Mouse (Mus musculus) lung, postnatal 0 days (tissue): Measurements from ENCODE around the gene Gaa. TPM values are rescaled to one million over a fixed set of nuclear protein-coding genes. Genes with fewer than 3 reads are reported as not detected.
A peak's percentile ranks its signal among the peaks of the same experiment; 100 is the strongest.
"Not testable (repeated sequence)": the region's sequence is repeated elsewhere in the genome, so short reads cannot be mapped to it uniquely, and the experiment has no call there.

Experiments
- ATAC-seq: fragments of 200-750 bp; cut with Nextera tagmentation; 2 replicates; pipeline ENCODE4 v1.8.0; 2017; ENCODE audit warnings: moderate library complexity
- DNase-seq: peaks from one replicate; pipeline ENCODE4 v3.0.0-alpha.2; 2016; ENCODE audit warnings: low spot score
- H3K27ac ChIP-seq: fragments of 300-500 bp; sonication (generic); 2 replicates; pipeline ENCODE4 v1.5.1; 2014; ENCODE audit warnings: antibody characterized with exemption, mild to moderate bottlenecking, low read length, mixed read lengths
- H3K27me3 ChIP-seq: fragments of 300-500 bp; sonication (generic); replicated peaks from 2 replicates; pipeline ENCODE4 v1.6.1; 2014; ENCODE audit warnings: low read length, mixed read lengths; ENCODE audit not compliant: insufficient read depth
- H3K36me3 ChIP-seq: fragments of 300-500 bp; sonication (generic); 2 replicates; pipeline ENCODE4 v1.6.1; 2014; ENCODE audit warnings: low read length, mixed read lengths; ENCODE audit not compliant: insufficient read depth
- H3K4me1 ChIP-seq: fragments of 300-500 bp; sonication (generic); 2 replicates; pipeline ENCODE4 v1.6.1; 2014; ENCODE audit warnings: antibody characterized with exemption, low read depth, low read length, mixed read lengths; ENCODE audit not compliant: insufficient read depth
- H3K4me2 ChIP-seq: fragments of 300-500 bp; sonication (generic); replicated peaks from 2 replicates; pipeline ENCODE4 v1.6.1; 2014; ENCODE audit warnings: low read depth, mild to moderate bottlenecking, low read length, moderate library complexity, mixed read lengths
- H3K4me3 ChIP-seq: fragments of 300-500 bp; sonication (generic); 2 replicates; pipeline ENCODE4 v1.5.1; 2014; ENCODE audit warnings: low read depth, low read length
- H3K9ac ChIP-seq: fragments of 300-500 bp; sonication (generic); replicated peaks from 2 replicates; pipeline ENCODE4 v1.6.1; 2014; ENCODE audit warnings: low read depth, mild to moderate bottlenecking
- H3K9me3 ChIP-seq: fragments of 300-500 bp; sonication (generic); 2 replicates; pipeline ENCODE4 v1.6.1; 2016; ENCODE audit warnings: low read length, mixed read lengths
- CTCF ChIP-seq: IDR thresholded peaks from 2 replicates; pipeline ENCODE4 v1.5.1; 2016; ENCODE audit warnings: antibody characterized with exemption, mild to moderate bottlenecking
- EP300 ChIP-seq: IDR thresholded peaks from 2 replicates; pipeline ENCODE4 v1.6.1; 2016; ENCODE audit warnings: antibody characterized with exemption, mild to moderate bottlenecking, control low read depth
- WGBS: fragments of 180-500 bp; shearing (Covaris S2); extraction: QIAGEN DNeasy Blood & Tissue Kit; methylation state at CpG from one replicate; pipeline ENCODE4 v1.1.7; 2014; 5-methylcytosine and 5-hydroxymethylcytosine counted together
- polyA plus RNA-seq: library from polyadenylated mRNA; unstranded; fragments of >200 nt; fragmentation: Nextera tagmentation; extraction: Ambion mirVana; gene quantifications from 2 replicates; pipeline ENCODE4 v1.2.1, GENCODE M21; 2015

Gene Gaa
- polyA plus RNA-seq, 1 experiment from 2014 or later, result 45.1 TPM

- no peaks in the 10 kb centered on the region; the same call in 1 of the 2 replicates for H3K4me1 ChIP-seq
- DNase-seq (no peak), ATAC-seq (no peak)
- H3K9ac ChIP-seq, result no peak overlapping the region
- H3K4me3 ChIP-seq, result no peak overlapping the region
- TF ChIP-seq EP300 (no peak), CTCF (no peak)
- no peak overlapping the region for H3K4me2 ChIP-seq
- H3K36me3 ChIP-seq, result no peaks in the 10 kb centered on the region
- 19% methylated on average over 8 of the region's 8 CpGs for WGBS
- H3K9me3 ChIP-seq, result no peaks in the 10 kb centered on the region
- no peaks in the 10 kb centered on the region for H3K27me3 ChIP-seq
- H3K27ac ChIP-seq, result no peak overlapping the region
These were observed 31.3 kb upstream of the Gaa start for GRCm38 (mm10) chr11:119236354-119236753.

GRCm38 (mm10) chr11:119237007-119237406, 30.7 kb upstream of the Gaa start:
- no peak for ATAC-seq
- Histone ChIP-seq H3K4me3 (no peak overlapping the region), H3K4me1 (no peaks in the 10 kb centered on the region; the same call in 1 of the 2 replicates), H3K9ac (no peak overlapping the region), H3K4me2 (no peak overlapping the region), H3K27me3 (no peaks in the 10 kb centered on the region), H3K27ac (no peak overlapping the region), H3K9me3 (no peaks in the 10 kb centered on the region), H3K36me3 (no peaks in the 10 kb centered on the region)
- DNase-seq, result no peak
- 59% methylated on average over 3 of the region's 3 CpGs for WGBS
- no peak for TF ChIP-seq EP300
- TF ChIP-seq CTCF, result no peak

- Histone ChIP-seq H3K4me3 (peak overlapping the region; percentile 15; the same call in 1 of the 2 replicates), H3K9me3 (no peaks in the 10 kb centered on the region), H3K27ac (no peak overlapping the region), H3K27me3 (no peaks in the 10 kb centered on the region), H3K9ac (no peak overlapping the region), H3K36me3 (no peaks in the 10 kb centered on the region), H3K4me2 (peak overlapping the region; percentile 52), H3K4me1 (no peaks in the 10 kb centered on the region; the same call in 1 of the 2 replicates)
- DNase-seq (peak; percentile 72), ATAC-seq (peak; percentile 61)
- WGBS, result 25% methylated on average over 20 of the region's 20 CpGs
- TF ChIP-seq EP300, result no peak
- no peak for TF ChIP-seq CTCF
These were observed 30.0 kb upstream of the Gaa start for GRCm38 (mm10) chr11:119237568-119238304.

GRCm38 (mm10) chr11:119238305-119238721, 29.4 kb upstream of the Gaa start:
- Histone ChIP-seq H3K4me3 (peak overlapping the region; percentile 15), H3K36me3 (no peaks in the 10 kb centered on the region), H3K4me2 (peak overlapping the region; percentile 52), H3K4me1 (no peaks in the 10 kb centered on the region; the same call in 1 of the 2 replicates), H3K9me3 (no peaks in the 10 kb centered on the region), H3K9ac (no peak overlapping the region), H3K27me3 (no peaks in the 10 kb centered on the region), H3K27ac (no peak overlapping the region)
- DNase-seq (peak; percentile 50), ATAC-seq (peak; percentile 76)
- TF ChIP-seq EP300, result no peak
- TF ChIP-seq CTCF, result no peak
- WGBS, result 7% methylated on average over 11 of the region's 11 CpGs

- no peak for TF ChIP-seq EP300
- no peak for TF ChIP-seq CTCF
- Histone ChIP-seq H3K4me1 (no peaks in the 10 kb centered on the region; the same call in 1 of the 2 replicates), H3K36me3 (no peaks in the 10 kb centered on the region), H3K4me3 (no peak overlapping the region), H3K4me2 (no peak overlapping the region), H3K27ac (no peak overlapping the region), H3K9ac (no peak overlapping the region), H3K27me3 (no peaks in the 10 kb centered on the region), H3K9me3 (no peaks in the 10 kb centered on the region)
- ATAC-seq (peak; percentile 23; the same call in 1 of the 2 replicates), DNase-seq (no peak)
- WGBS, result 89% methylated on average over 12 of the region's 12 CpGs
These were observed 28.2 kb upstream of the Gaa start for GRCm38 (mm10) chr11:119239480-119239879.

- not testable (repeated sequence) for H3K9me3 ChIP-seq, H3K4me3 ChIP-seq, H3K4me2 ChIP-seq, H3K27ac ChIP-seq, H3K9ac ChIP-seq, H3K36me3 ChIP-seq, ATAC-seq, DNase-seq, H3K4me1 ChIP-seq, H3K27me3 ChIP-seq
- WGBS, result 85% methylated on average over 6 of the region's 6 CpGs
These were observed 22.1 kb upstream of the Gaa start for GRCm38 (mm10) chr11:119245543-119245942.
